Mouse (Mus musculus): ENCODE measurements around the gene Cenpm. TPM values are rescaled to one million over a fixed set of nuclear protein-coding genes. Genes with fewer than 3 reads are reported as not detected.

Cenpm gene
- polyA plus RNA-seq, 2 experiments, result 39.4 to 57.7 TPM

- Histone ChIP-seq H3K4me2 (replicated peaks; ENCODE audit: low read depth, low read length, severe bottlenecking) (peak overlapping the region; percentile 94), H3K9me3 (ENCODE audit: control insufficient read depth, low read length) (no peaks in the 10 kb centered on the region), H3K27ac (replicated peaks; ENCODE audit: low read depth, low read length) (0 out of 2 replicates have a peak overlapping the region, but pooled peaks have one; percentile 5), H3K27me3 (ENCODE audit: control insufficient read depth, insufficient read depth, low read length) (no peaks in the 10 kb centered on the region), H3K9ac (ENCODE audit: low read depth, low read length, severe bottlenecking) (peak overlapping the region; percentile 62), H3K4me3 (replicated peaks; ENCODE audit: low read length) (peak overlapping the region; percentile 76), H3K4me1 (ENCODE audit: control insufficient read depth, insufficient read depth, low read length) (no peaks in the 10 kb centered on the region), H3K36me3 (ENCODE audit: control insufficient read depth, insufficient read depth, low read length) (peaks cover 7% of the 10 kb centered on the region; the same call in 1 of the 2 replicates)
- WGBS, result 4% methylated on average over 12 of the region's 12 CpGs
- TF ChIP-seq POLR2A (IDR thresholded peaks at IDR 0.05; ENCODE audit: borderline replicate concordance, extremely low read depth, insufficient read depth, insufficient read length), result no peak
- DNase-seq (ENCODE audit: low spot score), result no peak
- ATAC-seq (ENCODE audit: low FRiP score, low read depth), result no peak
These were observed 820 bp downstream of the Cenpm start for GRCm38 (mm10) chr15:82243742-82244114.

- no peak for ATAC-seq (ENCODE audit: low FRiP score, low read depth)
- H3K4me3 ChIP-seq (replicated peaks; ENCODE audit: low read length), result peak overlapping the region; percentile 76
- no peaks in the 10 kb centered on the region for H3K4me1 ChIP-seq (ENCODE audit: control insufficient read depth, insufficient read depth, low read length)
- peaks cover 11% of the 10 kb centered on the region; the same call in 1 of the 2 replicates for H3K36me3 ChIP-seq (ENCODE audit: control insufficient read depth, insufficient read depth, low read length)
- H3K27me3 ChIP-seq (ENCODE audit: control insufficient read depth, insufficient read depth, low read length), result no peaks in the 10 kb centered on the region
- no peak for TF ChIP-seq POLR2A (IDR thresholded peaks at IDR 0.05; ENCODE audit: borderline replicate concordance, extremely low read depth, insufficient read depth, insufficient read length)
- peak overlapping the region; percentile 94 for H3K4me2 ChIP-seq (replicated peaks; ENCODE audit: low read depth, low read length, severe bottlenecking)
- H3K9ac ChIP-seq (ENCODE audit: low read depth, low read length, severe bottlenecking), result peak overlapping the region; percentile 62
- 0 out of 2 replicates have a peak overlapping the region, but pooled peaks have one; percentile 5 for H3K27ac ChIP-seq (replicated peaks; ENCODE audit: low read depth, low read length)
- WGBS, result 67% methylated on average over 3 of the region's 3 CpGs
- H3K9me3 ChIP-seq (ENCODE audit: control insufficient read depth, low read length), result no peaks in the 10 kb centered on the region
- DNase-seq (ENCODE audit: low spot score), result no peak
These were observed 1.2 kb downstream of the Cenpm start for GRCm38 (mm10) chr15:82243311-82243710.

GRCm38 (mm10) chr15:82236565-82236964, 8.0 kb downstream of the Cenpm start:
- DNase-seq (ENCODE audit: low spot score), result peak; percentile 73
- 10% methylated on average over 5 of the region's 5 CpGs for WGBS

DNA sequence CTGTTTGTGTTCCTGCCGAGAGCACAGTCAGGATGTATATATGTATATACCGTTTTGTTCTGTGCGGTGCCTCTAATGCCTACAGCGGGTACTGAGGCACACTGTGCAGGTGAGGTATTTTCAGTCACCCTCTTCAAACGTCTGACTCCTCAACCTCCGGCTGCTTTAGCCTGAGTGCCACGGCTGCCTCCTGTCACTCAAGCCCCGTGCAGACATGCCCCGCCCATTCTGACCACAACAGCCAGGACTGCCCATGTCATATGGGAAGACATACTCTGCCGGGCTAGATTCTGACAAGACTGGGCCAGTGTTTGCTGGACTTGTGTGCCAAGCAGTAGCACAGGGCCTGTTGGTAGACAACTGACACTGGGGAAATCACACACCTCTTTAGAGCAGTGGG, 8.9 kb downstream of the Cenpm start:
- Histone ChIP-seq H3K27me3 (ENCODE audit: control insufficient read depth, insufficient read depth, low read length) (no peaks in the 10 kb centered on the region), H3K9ac (ENCODE audit: low read depth, low read length, severe bottlenecking) (no peak overlapping the region), H3K4me2 (replicated peaks; ENCODE audit: low read depth, low read length, severe bottlenecking) (no peak overlapping the region), H3K4me3 (replicated peaks; ENCODE audit: low read length) (no peak overlapping the region), H3K4me1 (ENCODE audit: control insufficient read depth, insufficient read depth, low read length) (no peaks in the 10 kb centered on the region), H3K36me3 (ENCODE audit: control insufficient read depth, insufficient read depth, low read length) (peaks cover 18% of the 10 kb centered on the region), H3K9me3 (ENCODE audit: control insufficient read depth, low read length) (no peaks in the 10 kb centered on the region), H3K27ac (replicated peaks; ENCODE audit: low read depth, low read length) (no peak overlapping the region)
- no peak for TF ChIP-seq POLR2A (IDR thresholded peaks at IDR 0.05; ENCODE audit: borderline replicate concordance, extremely low read depth, insufficient read depth, insufficient read length)
- ATAC-seq (ENCODE audit: low FRiP score, low read depth) (no peak), DNase-seq (ENCODE audit: low spot score) (no peak)
- 77% methylated on average over 10 of the region's 10 CpGs for WGBS

More at GRCm38 (mm10) chr15:82236565-82236964, 8.0 kb downstream of the Cenpm start:
- H3K4me3 ChIP-seq (replicated peaks; ENCODE audit: low read length), result no peak overlapping the region
- TF ChIP-seq POLR2A (IDR thresholded peaks at IDR 0.05; ENCODE audit: borderline replicate concordance, extremely low read depth, insufficient read depth, insufficient read length), result no peak
- no peak overlapping the region for H3K9ac ChIP-seq (ENCODE audit: low read depth, low read length, severe bottlenecking)
- no peaks in the 10 kb centered on the region for H3K27me3 ChIP-seq (ENCODE audit: control insufficient read depth, insufficient read depth, low read length)
- ATAC-seq (ENCODE audit: low FRiP score, low read depth), result peak; percentile 71
- H3K27ac ChIP-seq (replicated peaks; ENCODE audit: low read depth, low read length), result no peak overlapping the region
- H3K4me1 ChIP-seq (ENCODE audit: control insufficient read depth, insufficient read depth, low read length), result no peaks in the 10 kb centered on the region
- H3K4me2 ChIP-seq (replicated peaks; ENCODE audit: low read depth, low read length, severe bottlenecking), result no peak overlapping the region
- H3K9me3 ChIP-seq (ENCODE audit: control insufficient read depth, low read length), result no peaks in the 10 kb centered on the region
- H3K36me3 ChIP-seq (ENCODE audit: control insufficient read depth, insufficient read depth, low read length), result peaks cover 18% of the 10 kb centered on the region

- DNase-seq (ENCODE audit: low spot score), result no peak
- ATAC-seq (ENCODE audit: low FRiP score, low read depth), result no peak
- 0 out of 2 replicates have a peak, but pooled peaks cover under 1% of the 10 kb centered on the region for H3K36me3 ChIP-seq (ENCODE audit: control insufficient read depth, insufficient read depth, low read length)
- H3K9me3 ChIP-seq (ENCODE audit: control insufficient read depth, low read length), result no peaks in the 10 kb centered on the region
- 0 out of 2 replicates have a peak overlapping the region, but pooled peaks have one; percentile 16 for H3K27ac ChIP-seq (replicated peaks; ENCODE audit: low read depth, low read length)
- no peaks in the 10 kb centered on the region for H3K4me1 ChIP-seq (ENCODE audit: control insufficient read depth, insufficient read depth, low read length)
- no peak for TF ChIP-seq POLR2A (IDR thresholded peaks at IDR 0.05; ENCODE audit: borderline replicate concordance, extremely low read depth, insufficient read depth, insufficient read length)
- 73% methylated on average over 4 of the region's 4 CpGs for WGBS
- no peak overlapping the region for H3K9ac ChIP-seq (ENCODE audit: low read depth, low read length, severe bottlenecking)
- no peaks in the 10 kb centered on the region for H3K27me3 ChIP-seq (ENCODE audit: control insufficient read depth, insufficient read depth, low read length)
- H3K4me2 ChIP-seq (replicated peaks; ENCODE audit: low read depth, low read length, severe bottlenecking), result no peak overlapping the region
- no peak overlapping the region for H3K4me3 ChIP-seq (replicated peaks; ENCODE audit: low read length)
These were observed 11.9 kb downstream of the Cenpm start for GRCm38 (mm10) chr15:82232651-82233050.

All from limb, embryonic 14.5 days (tissue).